ENCODE assay signal across 14 mouse cellular contexts in the genomic region with DNA sequence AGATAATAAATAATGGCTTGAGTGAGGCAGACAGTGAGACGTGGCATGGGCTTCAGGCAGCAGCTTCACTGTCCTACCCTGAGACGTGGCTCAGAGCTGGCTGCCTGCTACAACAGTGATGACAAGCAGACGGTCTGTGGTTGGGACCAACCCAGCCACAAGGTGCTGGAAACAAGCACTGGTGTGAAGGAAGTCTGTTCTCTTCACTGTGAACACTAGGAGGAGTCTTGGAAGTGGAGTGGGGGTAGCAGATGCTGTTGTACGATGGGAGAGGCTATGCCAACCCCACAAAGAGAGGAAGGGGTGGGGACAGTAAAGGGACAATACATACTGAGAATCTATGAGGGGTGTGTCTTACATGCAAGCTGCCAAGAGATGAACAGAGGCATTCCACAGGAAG. TPM values are rescaled to one million over a fixed set of nuclear protein-coding genes. Genes with fewer than 3 reads are reported as not detected.
DNase-seq lines count a peak whose midpoint lies in the region; ATAC-seq lines count a peak whose summit lies in the region.
"Had no signal": no experiment of that assay in that cellular context is flagged by ENCODE, and none has a peak within 500 bp of the region (broad histone marks: within the 10 kb centered on the region; RNA-seq: fewer than 3 reads in every experiment).

No protein-coding gene starts in this region.

- H3K36me3 ChIP-seq in heart, embryonic 12.5 days: no peaks in the 10 kb centered on the region
- H3K36me3 ChIP-seq: lung, embryonic 15.5 days had no signal

- no peak overlapping the region for H3K4me3 ChIP-seq in heart, embryonic 12.5 days
- H3K4me3 ChIP-seq: erythroblast, embryonic 14.5 days; lung, embryonic 15.5 days had no signal

- H3K4me2 ChIP-seq in heart, embryonic 12.5 days: no peak overlapping the region
- H3K4me2 ChIP-seq: lung, embryonic 15.5 days had no signal

- intact Hi-C loops in heart, postnatal 10 days (cut with DNase I): no loop called here

- H3K9me3 ChIP-seq in heart, embryonic 12.5 days (replicated peaks): no peaks in the 10 kb centered on the region
- H3K9me3 ChIP-seq: lung, embryonic 15.5 days had no signal

- no peak for DNase-seq in heart, postnatal 10 days
- DNase-seq in CD4-positive helper T cell, adult 2 months (ENCODE audit: low read depth, low spot score): peak; percentile 32
- peak; percentile 69 for DNase-seq in lung, postnatal 10 days
- no peak for DNase-seq in right cerebral cortex, postnatal 4 days
- no peak for DNase-seq in adrenal gland, postnatal 4 days (ENCODE audit: low spot score in 2 of 2)
- DNase-seq in urinary bladder, postnatal 10 days (ENCODE audit: low spot score): no peak
- DNase-seq: adrenal gland, adult 8-10 months; cerebellum, adult 9-10 months; kidney, adult 9 months; right cerebral cortex, adult 18-20 months had no signal

- H3K27ac ChIP-seq in heart, embryonic 12.5 days (ENCODE audit: poor library complexity, severe bottlenecking): no peak overlapping the region
- H3K27ac ChIP-seq: lung, embryonic 15.5 days had no signal

- 29% methylated on average over 4 of the region's 4 CpGs for WGBS in heart, embryonic 12.5 days

- ATAC-seq in heart, embryonic 12.5 days (ENCODE audit: insufficient number of reproducible peaks, low FRiP score): peak; percentile 18; the same call in 1 of the 2 replicates
- peak; percentile 58 for ATAC-seq in common myeloid progenitor, adult 5-6 weeks (replicated peaks; ENCODE audit: low read depth, poor library complexity, severe bottlenecking)

- H3K9ac ChIP-seq in heart, embryonic 12.5 days: no peak overlapping the region
- H3K9ac ChIP-seq: lung, embryonic 15.5 days had no signal

- H3K4me1 ChIP-seq in heart, embryonic 12.5 days (replicated peaks): peaks cover 49% of the 10 kb centered on the region

- H3K27me3 ChIP-seq in heart, embryonic 12.5 days (replicated peaks): no peaks in the 10 kb centered on the region
- H3K27me3 ChIP-seq: lung, embryonic 15.5 days had no signal

RNA-seq across cellular contexts. Expression of a gene that starts 12.0 kb away (rescaled TPM):
- 6.8 and 7.3 TPM in 2 replicates for polyA plus RNA-seq in heart, embryonic 12.5 days (2016; fragmentation: Nextera tagmentation; extraction: Ambion mirVana)
- total RNA-seq in heart, postnatal 10 days (2021): 10 to 100 TPM; 71.5 to 74.7 TPM
- total RNA-seq in common myeloid progenitor, adult 5-6 weeks (2017): not detected in 2 replicates
- 10 to 100 TPM; 49.4 to 49.5 TPM for total RNA-seq in adrenal gland, postnatal 4 days (2021)
- polyA plus RNA-seq: erythroblast, embryonic 14.5 days had no signal

Comparison
In these comparisons a context has a peak if more than half of its experiments do, and no peak if none do; other contexts are left out.
1. DNase-seq: peak in CD4-positive helper T cell, adult 2 months (single experiment) and lung, postnatal 10 days (single experiment); none in heart, postnatal 10 days (0 of 2), right cerebral cortex, postnatal 4 days (single experiment), adrenal gland, postnatal 4 days (0 of 2) and urinary bladder, postnatal 10 days (single experiment).
2. RNA of a gene that starts 12.0 kb away (total RNA-seq): 71.5 to 74.7 TPM in heart, postnatal 10 days and 49.4 to 49.5 TPM in adrenal gland, postnatal 4 days; not detected in common myeloid progenitor, adult 5-6 weeks; every median in the first group is over 10 times any median in the second.